Mouse (Mus musculus): ENCODE measurements around the gene Olah.
"Not testable (repeated sequence)": the region's sequence is repeated elsewhere in the genome, so short reads cannot be mapped to it uniquely, and the experiment has no call there.

The Olah gene

DNA sequence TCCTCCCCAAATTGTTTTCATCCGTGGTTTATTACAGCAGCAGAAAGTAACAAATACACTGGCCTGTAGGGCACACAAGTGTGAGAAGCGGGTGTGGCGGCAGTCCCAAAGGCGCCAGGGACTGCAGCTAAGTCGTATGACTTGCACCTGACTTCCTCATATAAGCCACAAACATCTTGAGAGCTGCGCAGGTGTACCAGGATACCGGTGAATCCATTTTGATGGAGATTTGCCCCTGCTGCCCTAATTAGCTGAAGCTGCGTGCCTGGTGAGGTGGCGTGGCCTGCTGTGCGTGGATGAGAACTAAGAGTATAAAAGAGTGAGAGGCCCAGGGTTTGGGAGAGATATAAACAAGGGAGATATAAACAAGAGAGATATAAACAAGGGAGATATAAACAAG, at the start of gene Olah:
TSS of gene Olah (minus strand) at position 101 of the 400 bp plus-strand sequence.
- DNase-seq: not testable (repeated sequence)

DNA sequence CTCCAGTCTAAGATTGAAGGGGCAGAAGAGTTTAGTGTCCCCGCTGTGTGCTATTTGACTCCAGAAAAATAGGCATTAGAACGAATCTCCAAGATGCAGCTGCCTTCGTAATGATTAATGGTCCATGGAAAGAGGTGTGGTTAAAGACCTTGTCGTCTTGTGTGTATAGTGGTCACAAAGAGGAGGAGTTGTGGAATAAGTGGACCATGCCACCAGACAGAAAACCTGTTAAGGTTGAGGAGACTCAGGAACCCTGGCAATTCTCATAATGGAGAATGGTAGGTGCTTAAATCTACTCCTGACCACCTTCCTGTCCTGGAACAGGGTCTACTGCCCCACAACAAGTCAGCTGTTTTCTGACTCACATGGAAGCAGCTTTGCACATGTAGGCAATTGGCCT, 49.0 kb upstream of the Olah start:
- DNase-seq: no peak

DNA sequence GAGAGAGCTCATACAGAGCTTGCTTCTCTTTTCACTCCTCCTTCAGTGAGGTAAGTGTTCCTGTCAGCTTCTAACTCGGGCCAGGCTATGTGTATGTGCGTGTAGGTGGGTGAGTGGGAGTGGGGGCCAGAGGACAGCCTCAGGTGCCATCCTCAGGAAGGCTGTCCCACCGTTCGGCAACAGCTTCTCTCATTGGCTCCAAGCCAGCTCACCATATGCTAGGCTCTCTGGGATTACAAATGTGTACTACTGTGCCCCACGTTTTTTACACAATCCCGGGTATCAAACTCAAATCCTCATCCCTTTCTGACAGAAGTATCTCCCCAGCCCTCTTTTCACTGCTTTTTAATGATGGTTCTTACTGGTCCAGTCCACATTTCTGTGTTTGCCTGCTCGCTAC, 47.2 kb upstream of the Olah start:
- DNase-seq: peak; percentile 60 to 62

DNA sequence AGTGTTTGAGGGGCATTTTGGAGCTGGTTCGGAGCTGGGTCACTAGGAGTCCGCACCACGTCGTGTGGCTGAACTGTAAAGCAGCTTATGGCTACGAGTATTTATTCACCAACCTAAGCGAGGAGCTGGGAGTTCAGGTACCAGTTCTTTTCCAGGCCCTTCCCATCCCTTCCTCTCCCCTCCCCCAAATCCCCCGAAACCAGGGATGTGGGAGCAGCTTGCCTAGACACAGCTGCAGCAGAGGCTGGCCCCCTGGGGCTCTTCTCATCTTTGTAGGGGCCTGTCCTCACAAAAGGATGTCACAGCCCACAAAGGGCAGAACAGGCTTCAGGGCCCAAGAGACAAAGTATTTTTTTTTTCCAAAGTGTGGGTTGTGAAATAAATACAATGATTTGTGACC, 40.9 kb upstream of the Olah start:
- DNase-seq: no peak

DNA sequence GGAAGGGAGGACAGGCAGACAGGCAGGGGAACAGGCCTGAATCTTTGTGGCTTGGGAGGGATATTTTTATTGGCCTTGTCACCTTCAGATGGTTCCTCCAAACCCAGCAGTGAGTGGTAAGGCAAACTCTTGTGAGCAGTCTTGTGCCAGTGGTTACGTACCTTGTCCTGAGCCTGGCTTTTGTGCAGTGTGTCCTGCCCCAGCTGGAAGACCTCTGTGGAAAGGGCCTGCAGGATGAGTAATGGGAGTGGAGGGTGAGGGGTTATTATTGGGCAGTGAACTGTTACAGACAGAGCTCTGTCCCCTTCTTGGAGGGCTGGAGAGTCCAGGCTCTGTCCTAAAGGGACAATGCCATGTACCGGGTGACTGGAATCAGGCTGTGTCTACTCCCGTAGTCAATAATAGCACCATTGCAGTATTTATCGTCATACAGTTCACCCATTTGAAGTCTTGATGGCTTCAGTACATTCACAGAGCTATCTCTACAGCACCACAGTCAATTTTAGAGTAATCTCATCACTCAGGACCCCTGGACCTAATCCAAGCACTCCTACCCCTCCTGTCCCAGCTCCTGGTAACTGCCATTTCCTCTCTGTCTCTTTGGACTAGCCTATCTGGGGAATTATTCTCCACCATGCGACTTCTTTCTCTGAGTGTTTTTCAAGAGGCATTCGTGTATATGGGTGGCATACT, 38.5 kb upstream of the Olah start:
- no peak for DNase-seq

DNA sequence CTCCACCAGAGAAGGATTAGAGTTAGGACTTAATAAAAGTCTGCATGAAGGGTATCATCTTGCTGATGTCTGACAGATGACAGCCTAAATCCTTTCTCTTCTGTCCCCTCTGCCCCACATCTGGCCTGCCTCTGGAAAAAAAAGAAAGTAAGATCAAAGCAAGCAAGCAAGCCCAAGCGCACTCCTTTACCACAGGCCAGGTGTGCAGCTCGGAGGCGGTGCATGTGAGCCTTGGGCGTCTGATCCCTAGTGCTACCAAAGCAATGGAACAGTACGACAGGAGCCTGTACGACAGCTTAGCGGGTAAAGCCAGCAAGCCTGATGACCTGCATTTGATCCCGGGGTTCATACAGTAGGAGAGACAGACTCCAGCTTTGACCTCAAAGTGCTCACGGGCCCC, 33.9 kb upstream of the Olah start:
- no peak for DNase-seq

DNA sequence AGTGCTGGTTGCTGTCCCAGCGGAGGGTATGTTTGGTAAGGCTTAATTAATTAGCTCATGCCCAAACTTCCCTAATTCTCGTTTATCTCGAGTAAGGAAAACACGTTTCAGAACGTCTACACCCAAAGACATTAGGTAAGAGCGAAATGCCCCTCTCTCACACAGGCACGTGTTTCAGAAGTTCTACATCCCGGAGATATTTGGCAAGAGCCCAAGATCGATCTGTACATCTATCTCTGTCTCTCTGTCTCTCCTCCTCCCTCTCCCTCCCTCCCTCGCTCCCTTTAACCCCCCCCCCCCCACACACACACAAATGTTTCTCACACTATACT, 27.5 kb upstream of the Olah start:
- peak in 1 of 2 experiments; percentile 10 for DNase-seq

DNA sequence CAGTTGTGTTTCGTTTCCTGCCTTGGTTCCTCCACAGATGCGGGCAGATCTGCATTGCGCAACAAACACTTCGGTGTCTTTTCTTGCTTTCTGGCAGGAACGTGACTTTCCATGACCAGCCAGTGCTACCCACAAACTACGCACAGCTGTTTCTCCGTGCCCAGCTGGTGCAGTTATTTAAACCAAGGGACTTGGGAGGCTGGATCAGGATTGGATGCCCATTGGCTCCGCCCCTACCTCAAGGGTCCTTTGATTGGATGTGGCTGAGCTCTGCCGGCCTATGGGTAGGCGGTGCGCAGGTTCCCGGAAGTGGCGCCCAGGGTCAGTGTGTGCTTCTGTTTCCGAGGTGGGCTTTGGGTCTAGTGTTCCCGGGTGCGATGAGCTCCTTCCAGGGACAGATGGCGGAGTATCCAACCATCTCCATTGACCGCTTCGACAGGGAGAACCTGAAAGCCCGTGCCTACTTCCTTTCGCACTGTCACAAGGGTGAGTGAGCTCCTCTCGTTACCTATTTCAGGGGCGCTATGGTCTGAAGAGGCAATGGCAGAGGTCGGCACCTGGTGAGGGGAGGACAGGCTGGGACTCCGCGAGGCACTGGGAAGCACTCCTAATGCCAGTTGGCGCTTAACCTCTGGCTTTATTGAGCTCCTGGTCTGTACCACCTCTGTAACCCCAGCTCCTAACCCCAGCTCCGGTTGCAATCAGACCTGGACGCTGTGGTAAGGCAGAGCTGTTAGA, 27.0 kb upstream of the Olah start, which contains the start of gene Dclre1c:
TSS of gene Dclre1c (plus strand) at position 291 of the 738 bp plus-strand sequence.
- peak; percentile 91 to 94 for DNase-seq

DNA sequence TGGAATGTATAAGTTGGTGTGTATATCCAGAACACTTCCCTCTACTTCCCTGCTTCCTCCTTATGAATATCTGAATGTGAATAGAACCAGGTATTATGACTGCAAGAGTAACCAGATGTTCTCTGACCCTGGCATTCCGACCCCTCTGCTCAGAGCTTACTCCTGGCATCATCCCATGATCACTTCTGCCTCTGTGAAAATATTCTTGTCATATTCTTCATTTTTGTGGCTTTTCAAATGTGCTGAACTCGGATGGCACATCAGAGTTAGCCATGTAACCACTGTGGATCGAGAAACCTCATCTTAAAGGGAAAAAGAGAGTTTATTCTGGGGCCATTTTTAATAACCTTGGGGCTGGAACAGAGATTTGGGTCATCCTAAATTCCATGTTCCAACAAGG, 25.5 kb upstream of the Olah start, which contains the start of gene Meig1:
TSS of gene Meig1 (minus strand) at position 101 of the 400 bp plus-strand sequence.
- DNase-seq: no peak

DNA sequence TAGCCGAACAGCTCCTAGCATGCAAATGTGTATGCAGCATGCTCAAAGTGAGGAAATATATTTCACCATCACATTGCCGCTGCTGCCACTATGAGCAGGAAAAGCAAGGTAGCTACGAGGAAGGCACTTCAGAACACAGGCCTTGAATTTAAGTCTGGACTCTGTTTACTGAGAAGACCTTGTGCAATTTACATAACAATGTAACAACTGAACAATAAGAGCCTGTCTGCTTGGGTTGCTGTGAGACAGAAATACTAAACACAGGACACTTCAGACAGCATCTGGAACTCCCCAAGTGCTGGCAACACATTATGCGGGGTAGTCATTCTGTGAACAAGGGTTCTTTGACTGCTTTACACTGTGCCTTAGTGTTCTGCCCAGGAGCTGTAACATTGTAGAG, 23.1 kb upstream of the Olah start:
- DNase-seq: peak in 1 of 2 experiments; percentile 13

DNA sequence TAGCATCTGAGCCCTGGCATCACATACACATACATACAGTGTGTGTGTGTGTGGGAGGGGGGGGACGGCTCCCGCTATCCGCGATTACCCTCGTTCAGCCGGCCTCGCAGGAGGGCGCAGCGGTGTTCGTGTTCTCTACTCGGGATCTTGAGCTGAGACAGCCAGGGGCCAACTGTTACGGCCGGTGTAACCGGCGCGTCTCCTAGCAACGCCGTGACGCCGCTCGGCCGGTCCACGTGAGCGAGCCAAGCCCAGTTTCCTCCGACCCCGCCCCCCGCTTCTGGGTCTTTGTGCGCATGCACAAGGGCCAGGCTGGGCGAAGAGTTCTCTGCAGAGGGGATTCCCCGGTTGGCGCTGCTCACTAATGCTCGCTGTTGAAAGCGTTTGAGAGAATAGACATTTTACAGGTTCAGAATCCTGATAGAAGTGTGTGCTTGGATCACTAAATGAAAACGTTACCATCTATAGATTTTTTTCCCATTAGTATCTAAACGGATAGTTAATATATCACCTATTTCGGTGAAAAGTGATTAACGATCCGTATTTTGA, 21.9 kb upstream of the Olah start:
- peak; percentile 98 for DNase-seq

DNA sequence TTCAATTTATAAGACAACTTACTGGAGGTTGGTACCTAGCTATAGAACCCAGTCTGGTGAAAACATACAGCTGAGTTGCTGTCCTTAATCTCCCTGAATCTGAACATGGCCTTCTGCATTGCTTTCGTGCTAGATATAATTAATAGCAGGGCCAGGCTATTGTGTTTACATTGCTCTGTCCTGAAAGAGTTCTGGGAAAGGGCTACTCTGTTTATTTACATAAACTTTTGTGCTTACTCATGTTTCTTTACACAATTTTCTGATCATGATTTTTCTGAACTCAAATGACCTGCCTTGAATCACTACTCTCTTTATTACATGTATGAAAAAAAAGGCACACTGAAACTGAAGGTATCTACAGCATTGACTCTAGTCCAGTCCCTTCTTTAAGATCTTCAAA, 18.7 kb upstream of the Olah start:
- DNase-seq: no peak

DNA sequence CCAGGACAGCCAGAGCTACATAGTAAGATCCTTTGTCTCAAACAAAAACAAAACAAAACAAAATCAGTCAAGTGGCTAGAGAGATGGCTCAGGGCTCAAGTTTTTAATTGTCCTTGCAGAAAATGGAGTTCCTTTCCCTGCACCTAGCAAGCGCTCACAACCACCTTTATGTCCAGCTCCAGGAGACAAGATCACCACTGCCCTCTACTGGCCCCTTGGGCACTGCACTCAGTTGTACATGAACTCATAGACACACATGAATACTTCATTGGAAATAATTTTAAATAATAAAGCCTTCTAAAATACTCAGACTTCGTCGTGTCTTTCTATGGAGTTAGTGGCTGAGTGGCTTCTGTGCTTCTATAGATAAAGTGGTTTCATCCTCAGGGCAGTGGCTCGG, 17.2 kb upstream of the Olah start:
- DNase-seq: peak; percentile 82 to 85

DNA sequence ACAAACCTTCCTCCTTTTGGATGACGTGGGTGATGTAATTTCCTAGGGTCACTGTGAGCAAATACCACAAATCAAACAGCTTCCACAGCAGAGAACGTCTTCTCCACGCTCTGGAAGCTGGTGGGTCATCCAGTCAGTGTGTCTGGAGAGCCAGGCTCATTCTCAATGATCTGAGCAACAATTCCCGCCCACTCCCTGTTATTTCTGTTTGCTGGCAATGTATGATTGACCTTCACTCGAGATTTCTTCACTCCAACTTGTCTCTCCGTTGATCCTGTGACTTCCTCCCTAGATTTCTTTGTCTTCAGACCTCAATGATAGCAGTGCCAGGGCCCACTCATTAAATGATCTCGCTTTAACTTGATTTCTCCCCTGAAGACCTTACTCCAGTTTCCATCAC, 10.7 kb upstream of the Olah start:
- DNase-seq: no peak

DNA sequence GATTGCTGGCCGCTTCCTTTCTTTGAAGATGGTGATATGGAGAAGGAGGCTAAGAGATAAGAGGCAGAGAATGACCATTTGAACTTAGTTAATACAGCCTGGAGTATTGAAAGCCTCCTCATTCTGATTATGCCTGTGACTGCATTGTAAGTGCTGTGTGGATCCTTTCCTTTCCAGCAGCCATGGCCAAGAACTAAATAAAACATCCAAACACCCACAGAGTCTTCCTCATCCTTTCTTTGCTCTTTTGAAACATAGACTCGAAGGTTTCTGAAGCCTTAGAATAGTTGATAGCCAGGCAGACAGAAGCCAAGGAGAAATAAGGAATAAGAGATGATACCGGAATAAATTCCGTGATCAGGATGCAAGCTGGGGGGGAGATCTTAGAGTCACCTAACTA, 9.0 kb upstream of the Olah start:
- no peak for DNase-seq

DNA sequence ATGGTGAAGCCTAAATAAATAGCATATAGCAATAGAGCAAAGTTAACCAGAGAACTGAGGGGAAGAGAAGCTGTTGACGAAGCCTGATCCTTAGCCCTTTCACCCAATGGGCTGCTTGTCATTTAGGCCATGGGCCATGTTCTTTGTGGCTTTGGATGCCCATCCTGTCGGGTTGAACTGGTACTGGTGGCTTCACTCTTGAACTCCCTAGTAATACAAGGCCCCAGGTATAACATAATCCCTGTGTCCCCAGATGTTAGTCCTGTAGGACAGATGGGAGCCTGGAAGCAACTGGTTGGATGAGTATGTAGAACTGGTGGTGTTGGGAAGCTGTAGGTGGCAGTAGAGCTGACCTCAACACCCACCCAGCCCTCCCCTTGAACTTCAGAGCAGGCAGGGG, 5.1 kb downstream of the Olah start:
- DNase-seq: no peak

DNA sequence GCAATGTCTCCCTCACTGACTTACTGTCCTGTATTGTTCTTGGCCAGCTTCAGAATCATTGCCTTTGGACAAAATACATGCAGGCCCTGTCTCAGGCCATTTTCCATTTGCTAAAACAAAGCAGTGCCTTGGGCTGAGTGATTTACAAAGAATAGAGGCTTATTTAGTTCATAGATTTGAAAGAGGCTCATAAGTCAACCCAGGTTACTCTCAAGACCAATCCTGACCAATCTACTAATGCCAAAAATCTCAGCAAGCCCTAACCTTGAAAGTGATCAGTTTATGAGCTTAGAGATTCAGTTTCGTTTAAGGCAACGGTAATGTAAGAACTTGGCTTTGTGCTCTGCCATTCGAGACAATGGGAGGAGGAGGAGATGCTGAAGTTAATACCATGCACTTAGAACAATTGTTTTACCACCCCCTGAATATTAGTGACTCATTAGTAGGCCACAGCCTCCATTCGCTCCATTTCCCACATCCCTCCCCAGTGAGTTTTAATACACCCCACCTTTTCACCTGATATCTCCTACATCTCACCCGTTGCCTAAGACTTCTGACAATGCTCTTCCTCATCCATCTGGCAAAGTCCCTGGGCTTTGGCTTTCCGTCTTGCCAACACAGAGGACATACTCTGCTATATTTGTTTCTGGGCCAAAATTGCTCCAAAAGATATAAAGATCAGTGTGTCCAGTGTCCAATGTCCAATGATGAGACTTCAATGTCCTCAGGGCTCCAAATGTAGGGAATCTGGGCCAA, 9.7 kb downstream of the Olah start:
- no peak for DNase-seq

DNA sequence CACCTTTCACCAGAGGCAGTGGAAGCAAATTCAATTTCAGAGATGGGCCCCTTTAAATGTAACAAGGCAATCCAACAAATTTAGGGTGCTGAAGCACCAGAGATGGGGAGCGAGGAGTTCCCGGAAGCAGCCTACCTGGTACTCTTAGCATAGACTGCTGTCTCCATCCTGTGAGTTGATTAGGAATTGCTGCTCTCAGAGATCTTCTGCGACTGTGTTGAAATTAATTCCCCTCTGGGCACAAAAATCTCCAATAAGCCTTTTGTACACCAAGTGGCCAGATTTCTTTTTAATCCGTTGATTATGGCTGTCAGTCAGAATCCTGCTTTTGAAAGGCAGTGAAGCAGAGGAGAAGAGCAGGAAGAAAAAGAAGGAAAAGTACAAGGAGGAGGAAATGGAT, 31.9 kb downstream of the Olah start:
- no peak for DNase-seq

DNA sequence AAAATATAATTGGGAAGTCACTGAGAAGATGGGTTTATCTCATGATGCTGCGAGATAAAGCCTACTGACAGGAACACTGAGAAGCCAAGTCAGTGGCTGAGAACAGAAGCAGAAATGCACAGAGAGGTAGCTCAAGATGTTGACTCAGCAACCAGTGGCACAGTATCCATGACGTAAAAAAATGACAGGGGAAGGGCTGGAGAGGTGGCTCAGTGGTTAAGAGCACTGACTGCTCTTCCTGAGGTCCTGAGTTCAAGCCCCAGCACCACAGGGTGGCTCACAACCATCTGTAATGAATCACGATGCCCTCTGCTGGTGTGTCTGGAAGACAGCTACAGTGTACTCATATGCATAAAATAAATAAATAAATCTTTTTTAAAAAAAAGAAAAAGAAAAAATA, 35.9 kb downstream of the Olah start:
- no peak for DNase-seq

DNA sequence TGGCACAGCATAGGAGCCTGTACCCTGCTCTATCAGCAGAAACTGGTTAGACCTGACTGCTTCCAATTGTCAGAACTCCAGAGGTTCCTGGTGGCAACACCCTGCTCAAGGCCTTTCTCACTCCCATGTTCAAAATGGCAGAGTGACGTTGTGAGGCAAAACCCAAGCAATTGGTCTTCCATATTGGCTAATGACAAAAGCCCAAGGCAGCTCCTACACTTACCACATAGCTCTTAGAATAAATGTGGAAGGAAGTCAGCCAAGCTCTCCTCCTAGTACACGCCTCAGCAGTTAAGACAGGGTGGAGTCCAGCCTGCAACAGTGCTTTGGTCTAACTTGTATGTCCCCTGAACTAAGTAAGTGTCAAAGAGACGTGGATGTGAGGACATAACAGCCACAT, 39.1 kb downstream of the Olah start:
- no peak for DNase-seq

DNA sequence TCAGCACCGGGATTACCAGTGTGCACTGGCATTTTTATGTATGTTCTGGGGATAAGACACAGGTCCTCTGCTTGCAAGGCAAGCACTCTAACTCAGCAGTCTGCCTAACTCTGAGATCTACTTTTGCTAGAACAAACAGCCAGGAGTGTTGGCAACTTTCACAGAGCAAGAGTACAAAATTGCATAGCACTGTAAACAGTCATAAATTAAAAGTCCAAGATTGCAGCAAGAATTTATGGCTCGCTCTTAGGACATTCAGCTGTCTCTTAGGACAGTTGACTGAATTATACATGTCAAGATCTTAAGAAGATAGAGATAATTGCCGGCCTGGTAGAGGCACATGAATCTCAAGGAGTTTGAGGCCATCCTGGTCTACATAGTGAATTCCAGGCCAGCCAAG, 40.7 kb downstream of the Olah start:
- no peak for DNase-seq

DNA sequence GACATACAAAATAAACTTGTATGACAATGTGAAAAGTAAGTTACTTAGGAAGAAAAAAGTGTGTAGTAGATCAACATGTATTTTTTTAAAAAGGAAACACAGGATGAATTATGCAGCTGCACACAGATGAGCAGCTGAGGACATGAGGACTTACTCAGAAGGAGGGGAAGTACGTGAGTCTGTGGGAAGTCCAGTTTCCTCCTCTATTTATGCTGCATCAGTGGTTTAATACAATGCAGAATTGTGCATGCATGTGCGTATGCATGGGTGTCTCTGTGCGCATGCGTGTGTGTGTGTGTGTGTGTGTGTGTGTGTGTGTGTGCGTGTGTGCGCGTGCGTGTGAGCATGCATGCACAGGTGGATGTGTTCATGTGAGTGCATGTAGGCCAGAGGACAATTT, 41.2 kb downstream of the Olah start:
- no peak for DNase-seq

DNA sequence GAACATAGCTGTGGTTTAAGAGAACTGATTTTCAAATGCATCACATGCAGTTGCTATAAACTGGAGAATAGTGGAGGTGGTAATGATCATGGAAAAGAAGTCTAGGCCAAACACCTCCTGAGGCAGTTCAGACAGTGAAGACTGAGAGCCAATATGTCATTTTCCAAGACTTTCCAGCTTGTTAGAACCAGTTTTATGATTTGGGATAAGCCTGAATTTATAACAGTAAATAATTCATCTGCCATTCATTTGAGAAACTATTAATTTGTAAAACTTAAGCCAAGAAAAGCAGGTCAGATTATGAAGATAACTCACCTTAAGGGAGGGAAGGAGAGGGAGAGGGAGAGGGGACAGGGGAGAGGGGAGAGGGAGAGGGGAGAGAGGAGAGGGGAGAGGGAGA, 43.9 kb downstream of the Olah start:
- DNase-seq: no peak

DNA sequence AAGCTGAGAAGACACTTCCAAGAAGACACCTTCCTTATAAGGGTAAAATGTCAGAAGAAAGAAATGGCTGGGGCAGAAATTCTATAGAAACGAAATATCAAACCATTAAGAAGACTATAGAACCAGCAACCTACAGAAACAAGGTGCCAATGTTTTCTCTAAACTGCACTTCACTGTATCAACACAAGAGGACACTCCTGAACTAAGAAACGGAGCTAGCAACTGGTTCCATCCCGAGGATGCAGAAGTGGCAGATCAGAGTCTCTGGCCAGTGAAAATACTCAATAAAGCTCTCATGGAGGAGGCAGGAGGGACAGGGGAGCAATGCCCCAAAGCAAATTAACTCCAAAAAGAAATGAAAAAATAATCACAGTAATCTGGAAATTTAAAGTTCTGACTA, 48.1 kb downstream of the Olah start:
- peak; percentile 39 to 59 for DNase-seq

Data from cerebellum, postnatal 10 days (tissue).